10 mouse cellular contexts compared by ENCODE assay signal in genomic region chr14:47474571-47475254, GRCm38 (mm10). TPM values are rescaled to one million over a fixed set of nuclear protein-coding genes. Genes with fewer than 3 reads are reported as not detected.
DNase-seq lines count a peak whose midpoint lies in the region; ATAC-seq and TF ChIP-seq lines count a peak whose summit lies in the region.
"Had no signal": no experiment of that assay in that cellular context is flagged by ENCODE, and none has a peak within 500 bp of the region (broad histone marks: within the 10 kb centered on the region; RNA-seq: fewer than 3 reads in every experiment).

No protein-coding gene starts in this region.

- H3K9me3 ChIP-seq in limb, embryonic 13.5 days: no peaks in the 10 kb centered on the region
- no peaks in the 10 kb centered on the region for H3K9me3 ChIP-seq in limb, embryonic 10.5 days (replicated peaks)
- no peaks in the 10 kb centered on the region for H3K9me3 ChIP-seq in lung, postnatal 0 days (ENCODE audit: low read length)
- H3K9me3 ChIP-seq: limb, embryonic 15.5 days had no signal

- no peaks in the 10 kb centered on the region for H3K27me3 ChIP-seq in limb, embryonic 13.5 days
- no peaks in the 10 kb centered on the region for H3K27me3 ChIP-seq in limb, embryonic 10.5 days (ENCODE audit: low read depth, poor library complexity, severe bottlenecking)
- H3K27me3 ChIP-seq in lung, postnatal 0 days (replicated peaks; ENCODE audit: insufficient read depth, low read length): no peaks in the 10 kb centered on the region
- H3K27me3 ChIP-seq: limb, embryonic 15.5 days had no signal

- TF ChIP-seq CTCF in lung, postnatal 0 days (IDR thresholded peaks at IDR 0.05): no peak

- 84% methylated on average over 8 of the region's 8 CpGs for WGBS in limb, embryonic 13.5 days
- 91% methylated on average over 8 of the region's 8 CpGs for WGBS in limb, embryonic 10.5 days
- WGBS in lung, postnatal 0 days: 54% methylated on average over 8 of the region's 8 CpGs

- H3K27ac ChIP-seq in limb, embryonic 13.5 days: no peak overlapping the region
- H3K27ac ChIP-seq in limb, embryonic 10.5 days: no peak overlapping the region
- H3K27ac ChIP-seq in lung, postnatal 0 days (ENCODE audit: low read length): peak overlapping the region; percentile 66
- H3K27ac ChIP-seq: limb, embryonic 15.5 days had no signal

- peaks cover 18% of the 10 kb centered on the region for H3K4me1 ChIP-seq in limb, embryonic 13.5 days
- H3K4me1 ChIP-seq in limb, embryonic 10.5 days: peaks cover 17% of the 10 kb centered on the region
- 0 out of 2 replicates have a peak, but pooled peaks cover 5% of the 10 kb centered on the region for H3K4me1 ChIP-seq in lung, postnatal 0 days (ENCODE audit: insufficient read depth, low read depth, low read length)

- no peak overlapping the region for H3K4me3 ChIP-seq in limb, embryonic 13.5 days
- H3K4me3 ChIP-seq in limb, embryonic 10.5 days: no peak overlapping the region
- no peak overlapping the region for H3K4me3 ChIP-seq in lung, postnatal 0 days (ENCODE audit: low read depth, low read length)
- H3K4me3 ChIP-seq: limb, embryonic 15.5 days had no signal

- peak; percentile 29 to 34 for DNase-seq in cerebellum, adult 18-20 months
- DNase-seq in limb, embryonic 10.5 days (ENCODE audit: low spot score): no peak
- peak; percentile 54 to 63 for DNase-seq in frontal cortex, postnatal 36 days (ENCODE audit: low spot score in 2 of 2)
- peak; percentile 78 for DNase-seq in lung, postnatal 0 days (ENCODE audit: low spot score)
- no peak for DNase-seq in spleen, postnatal 36 days (ENCODE audit: low spot score in 2 of 2)
- DNase-seq in spleen, postnatal 4 days (ENCODE audit: low spot score in 2 of 2): no peak
- DNase-seq: spleen, adult 18-20 months had no signal

- no peak for ATAC-seq in cerebellum, adult (ENCODE audit: insufficient number of reproducible peaks, low FRiP score, low TSS enrichment)
- ATAC-seq in limb, embryonic 13.5 days (ENCODE audit: low FRiP score, low read depth): no peak
- peak; percentile 48 for ATAC-seq in lung, postnatal 0 days

- peak overlapping the region; percentile 72; the same call in 1 of the 2 replicates for H3K4me2 ChIP-seq in limb, embryonic 13.5 days (replicated peaks)
- peak overlapping the region; percentile 86 for H3K4me2 ChIP-seq in lung, postnatal 0 days (replicated peaks; ENCODE audit: low read depth, low read length)

- no peak for TF ChIP-seq EP300 in lung, postnatal 0 days (IDR thresholded peaks at IDR 0.05)

- H3K9ac ChIP-seq in limb, embryonic 13.5 days: no peak overlapping the region
- H3K9ac ChIP-seq in lung, postnatal 0 days (replicated peaks; ENCODE audit: low read depth): no peak overlapping the region
- H3K9ac ChIP-seq: limb, embryonic 15.5 days had no signal

- H3K36me3 ChIP-seq in limb, embryonic 13.5 days: peaks cover 6% of the 10 kb centered on the region; the same call in 1 of the 2 replicates
- H3K36me3 ChIP-seq in limb, embryonic 10.5 days: peaks cover 3% of the 10 kb centered on the region; the same call in 1 of the 2 replicates
- H3K36me3 ChIP-seq in lung, postnatal 0 days (ENCODE audit: insufficient read depth, low read length): no peaks in the 10 kb centered on the region

RNA-seq across cellular contexts. Expression of gene Fbxo34, which starts 24.5 kb away (rescaled TPM):
- polyA plus RNA-seq in limb, embryonic 13.5 days (2015; fragmentation: Nextera tagmentation; extraction: Ambion mirVana): 25.3 and 26.6 TPM in 2 replicates
- 19.6 and 25.2 TPM in 2 replicates for polyA plus RNA-seq in limb, embryonic 10.5 days (2016; fragmentation: Nextera tagmentation; extraction: Ambion mirVana)
- polyA plus RNA-seq in lung, postnatal 0 days (2015; fragmentation: Nextera tagmentation; extraction: Ambion mirVana): 18.1 and 20.0 TPM in 2 replicates

RNA-seq across cellular contexts. Expression of gene Dlgap5, which starts 56.5 kb away (rescaled TPM):
- polyA plus RNA-seq in limb, embryonic 13.5 days (2015; fragmentation: Nextera tagmentation; extraction: Ambion mirVana): 47.2 and 48.4 TPM in 2 replicates
- 80.6 and 83.3 TPM in 2 replicates for polyA plus RNA-seq in limb, embryonic 10.5 days (2016; fragmentation: Nextera tagmentation; extraction: Ambion mirVana)
- 2.0 and 2.3 TPM in 2 replicates for polyA plus RNA-seq in lung, postnatal 0 days (2015; fragmentation: Nextera tagmentation; extraction: Ambion mirVana)

Comparison
In these comparisons a context has a peak if more than half of its experiments do, and no peak if none do; other contexts are left out.
1. DNase-seq: peak in cerebellum, adult 18-20 months (2 of 2), frontal cortex, postnatal 36 days (2 of 2) and lung, postnatal 0 days (single experiment); none in limb, embryonic 10.5 days (single experiment), spleen, postnatal 36 days (0 of 2) and spleen, postnatal 4 days (0 of 2).
2. RNA of gene Dlgap5, which starts 56.5 kb away (polyA plus RNA-seq): 80.6 to 83.3 TPM in limb, embryonic 10.5 days and 47.2 to 48.4 TPM in limb, embryonic 13.5 days; 2.0 to 2.3 TPM in lung, postnatal 0 days; every median in the first group is over 10 times any median in the second.